Mouse (Mus musculus) left cerebral cortex, postnatal 25 days (tissue): ENCODE results near the gene Pde8a. TPM values are rescaled to one million over a fixed set of nuclear protein-coding genes. Genes with fewer than 3 reads are reported as not detected.
A peak's percentile ranks its signal among the peaks of the same experiment; 100 is the strongest.

Source experiments
- DNase-seq, 2 experiments: peaks; one replicate each; pipeline ENCODE4 v3.0.0; 2022; ENCODE audit warnings: low spot score in 2 of 2, mixed read lengths in 1 of 2
- intact Hi-C: fragments of 180-260 bp; cut with DNase I; formaldehyde crosslinking; loops from one replicate; pipeline ENCODE4 v1.15.1; 2025
- total RNA-seq, 2 experiments: library from RNA; stranded (reverse); gene quantifications; 2 replicates each; pipeline ENCODE4 v1.2.3; 2021

The Pde8a gene
- total RNA-seq, 2 experiments from 2014 or later, result 5.7 to 6.4 TPM

- intact Hi-C loops, result no loop called here
- no peak for DNase-seq
Measured at GRCm38 (mm10) chr7:81351826-81352225, 138.4 kb downstream of the Pde8a start.

DNA sequence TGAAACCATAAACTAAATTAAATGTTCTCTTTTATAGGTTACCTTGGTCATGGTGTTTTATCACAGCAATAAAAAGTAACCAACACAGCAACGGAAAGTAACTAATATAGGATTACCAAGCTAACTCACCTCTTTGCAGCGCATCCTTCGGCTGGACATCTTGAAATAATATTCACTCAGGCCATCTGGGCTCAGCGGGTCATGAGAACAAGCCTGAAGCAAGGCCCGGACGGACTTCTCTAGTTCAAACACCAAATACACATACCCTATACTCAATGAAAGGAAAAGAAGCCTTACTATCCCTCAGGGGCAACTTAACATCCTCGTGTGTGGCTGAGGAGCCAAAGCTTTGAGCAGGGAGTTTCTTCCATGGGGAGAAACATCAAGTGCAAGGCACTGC, 142.3 kb downstream of the Pde8a start:
- intact Hi-C loops, result no loop called here
- DNase-seq, result no peak

DNA sequence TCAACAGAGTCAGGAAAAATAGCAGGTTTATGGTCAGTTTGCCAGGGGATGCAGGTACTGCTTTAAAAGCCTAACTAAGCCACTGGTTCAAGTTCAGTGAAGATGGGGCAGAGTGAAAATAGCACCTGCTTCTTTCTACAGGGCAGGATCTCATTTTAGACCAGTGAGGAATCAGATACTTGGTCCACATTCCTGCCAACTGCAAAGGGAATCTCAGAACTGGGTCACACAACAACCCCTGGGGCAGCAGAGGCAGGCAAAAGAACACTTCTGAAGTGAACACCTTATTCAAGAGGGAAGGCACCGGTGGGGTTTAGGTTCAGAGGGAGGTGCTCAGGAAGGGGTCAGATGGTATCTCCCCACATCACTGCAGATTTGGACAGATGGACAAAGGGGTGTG, 143.0 kb downstream of the Pde8a start:
- intact Hi-C loops, result no loop called here

GRCm38 (mm10) chr7:81356975-81357374, 143.6 kb downstream of the Pde8a start:
- no peak for DNase-seq
- intact Hi-C loops, result no loop called here

More for the DNA sequence above, 143.0 kb downstream of the Pde8a start:
- no peak for DNase-seq

GRCm38 (mm10) chr7:81367946-81368345, 154.6 kb downstream of the Pde8a start:
- intact Hi-C loops, result no loop called here
- peak in 1 of 2 experiments; percentile 25 for DNase-seq

GRCm38 (mm10) chr7:81369724-81370123, 156.3 kb downstream of the Pde8a start:
- intact Hi-C loops, result loop anchor here (2.0 kb wide), 1 partner anchor 85 kb away; the partner anchor contains the start of gene Cpeb1

GRCm38 (mm10) chr7:81371811-81372210, 158.4 kb downstream of the Pde8a start:
- intact Hi-C loops, result loop anchor here (2.0 kb wide), 1 partner anchor 83 kb away; the partner anchor contains the start of gene Cpeb1
- DNase-seq, result peak in 1 of 2 experiments; percentile 26

More at GRCm38 (mm10) chr7:81369724-81370123, 156.3 kb downstream of the Pde8a start:
- peak; percentile 64 to 94 for DNase-seq

DNA sequence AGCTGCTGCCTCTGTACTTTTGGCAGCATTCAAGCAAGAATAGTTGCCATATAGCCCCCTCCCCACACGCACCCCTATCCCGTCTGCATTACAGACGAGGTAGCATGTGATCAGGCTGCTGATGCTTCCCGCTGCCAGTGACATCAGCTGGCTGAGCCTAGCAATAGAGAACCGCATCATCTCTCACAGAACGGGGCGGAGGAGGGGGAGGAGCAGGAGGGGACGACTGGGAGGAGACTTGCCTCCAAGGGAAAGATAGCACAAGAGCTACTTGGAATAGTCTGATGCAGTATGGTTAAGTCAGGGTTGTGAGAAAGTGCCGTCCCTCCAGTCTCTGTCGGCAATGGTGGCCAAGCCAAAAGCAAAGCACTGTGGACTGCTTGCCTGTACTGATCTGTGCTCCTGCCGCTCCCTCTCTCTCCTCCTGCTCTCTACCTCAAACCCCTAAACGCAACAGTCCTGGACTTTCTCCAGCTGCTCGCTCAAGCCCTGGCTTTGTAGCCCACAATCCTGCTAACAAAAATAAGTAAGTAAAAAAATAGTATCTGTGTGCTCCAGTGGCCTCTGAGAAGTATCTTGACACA, 159.0 kb downstream of the Pde8a start:
- DNase-seq, result peak; percentile 73 to 92
- intact Hi-C loops, result no loop called here

DNA sequence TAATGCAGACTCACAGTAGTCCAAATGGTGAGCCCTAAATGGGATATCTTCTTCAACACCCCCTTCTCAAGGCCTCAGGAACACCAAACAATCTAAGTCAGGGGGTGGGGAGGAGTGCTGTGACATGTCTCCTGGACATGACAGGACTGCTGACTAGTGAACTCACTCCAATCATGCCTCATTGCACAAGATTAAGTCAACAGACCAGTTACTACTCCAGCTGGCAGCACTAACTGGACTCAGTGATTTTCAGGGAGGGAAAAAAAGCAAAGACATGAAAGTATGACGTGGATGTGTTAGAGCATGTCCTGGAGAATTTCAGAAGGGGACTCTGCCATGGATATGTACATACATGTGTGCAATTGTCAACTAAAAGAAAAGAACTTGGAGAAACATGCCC, 166.0 kb downstream of the Pde8a start:
- DNase-seq, result no peak
- intact Hi-C loops, result no loop called here

Other genes starting within 250 kb of the Pde8a start
- 10 to 100 TPM; 18.7 to 19.6 TPM for gene Zfp592, start 219.9 kb upstream of the Pde8a start, total RNA-seq
- gene Alpk3, start 156.0 kb upstream of the Pde8a start, total RNA-seq, result under 1 TPM; 0.30 to 0.32 TPM
- gene Slc28a1, start 98.8 kb upstream of the Pde8a start, total RNA-seq, result under 1 TPM in 1 of 2 experiments, not detected in 1; 0.11 TPM
- 100 to 1,000 TPM; 474 to 482 TPM for gene Rps17, start 131.7 kb downstream of the Pde8a start, total RNA-seq
- gene Cpeb1, start 241.9 kb downstream of the Pde8a start, total RNA-seq, result 10 to 100 TPM; 64.6 to 69.3 TPM